Mouse (Mus musculus): ENCODE measurements around the gene Pcdh15. TPM values are rescaled to one million over a fixed set of nuclear protein-coding genes. Genes with fewer than 3 reads are reported as not detected.

Gene Pcdh15
- polyA plus RNA-seq, 1 experiment from 2014 or later, result 0.68 TPM

GRCm38 (mm10) chr10:74116817-74117216 lies 1017.7 kb downstream of the Pcdh15 start:
- no peak overlapping the region for H3K4me2 ChIP-seq (replicated peaks; ENCODE audit: low read depth)
- no peak overlapping the region for H3K27ac ChIP-seq (replicated peaks)
- H3K27me3 ChIP-seq (ENCODE audit: control insufficient read depth, insufficient read depth, low read length), result no peaks in the 10 kb centered on the region
- TF ChIP-seq CTCF (IDR thresholded peaks at IDR 0.05; ENCODE audit: low read depth) (no peak), EP300 (optimal IDR thresholded peaks at IDR 0.05) (no peak)
- no peaks in the 10 kb centered on the region for H3K4me1 ChIP-seq (replicated peaks; ENCODE audit: control insufficient read depth, insufficient read depth)
- ATAC-seq (ENCODE audit: low FRiP score, low TSS enrichment) (no peak), DNase-seq (ENCODE audit: low spot score) (no peak)
- no peak overlapping the region for H3K4me3 ChIP-seq (ENCODE audit: low read depth, low read length)
- no peaks in the 10 kb centered on the region for H3K9me3 ChIP-seq (ENCODE audit: control insufficient read depth, low read length)
- WGBS, result 36% methylated on average over 1 of the region's 1 CpGs
- H3K9ac ChIP-seq (ENCODE audit: low read length), result no peak overlapping the region
- no peaks in the 10 kb centered on the region for H3K36me3 ChIP-seq (ENCODE audit: control insufficient read depth, insufficient read depth, low read length)

- H3K4me1 ChIP-seq (replicated peaks; ENCODE audit: control insufficient read depth, insufficient read depth), result no peaks in the 10 kb centered on the region
- H3K27ac ChIP-seq (replicated peaks), result no peak overlapping the region
- DNase-seq (ENCODE audit: low spot score), result no peak
- no peak overlapping the region for H3K4me2 ChIP-seq (replicated peaks; ENCODE audit: low read depth)
- no peak overlapping the region for H3K4me3 ChIP-seq (ENCODE audit: low read depth, low read length)
- 81% methylated on average over 4 of the region's 4 CpGs for WGBS
- H3K9me3 ChIP-seq (ENCODE audit: control insufficient read depth, low read length), result no peaks in the 10 kb centered on the region
- no peaks in the 10 kb centered on the region for H3K27me3 ChIP-seq (ENCODE audit: control insufficient read depth, insufficient read depth, low read length)
- no peak for TF ChIP-seq EP300 (optimal IDR thresholded peaks at IDR 0.05)
- no peaks in the 10 kb centered on the region for H3K36me3 ChIP-seq (ENCODE audit: control insufficient read depth, insufficient read depth, low read length)
- ATAC-seq (ENCODE audit: low FRiP score, low TSS enrichment), result no peak
- H3K9ac ChIP-seq (ENCODE audit: low read length), result no peak overlapping the region
Observed at GRCm38 (mm10) chr10:74123421-74123820, 1024.3 kb downstream of the Pcdh15 start.

GRCm38 (mm10) chr10:74129192-74129591 lies 1030.0 kb downstream of the Pcdh15 start:
- ATAC-seq (ENCODE audit: low FRiP score, low TSS enrichment) (no peak), DNase-seq (ENCODE audit: low spot score) (no peak)
- Histone ChIP-seq H3K27me3 (ENCODE audit: control insufficient read depth, insufficient read depth, low read length) (no peaks in the 10 kb centered on the region), H3K27ac (replicated peaks) (no peak overlapping the region), H3K9ac (ENCODE audit: low read length) (no peak overlapping the region), H3K4me1 (replicated peaks; ENCODE audit: control insufficient read depth, insufficient read depth) (no peaks in the 10 kb centered on the region), H3K4me2 (replicated peaks; ENCODE audit: low read depth) (no peak overlapping the region), H3K9me3 (ENCODE audit: control insufficient read depth, low read length) (no peaks in the 10 kb centered on the region), H3K36me3 (ENCODE audit: control insufficient read depth, insufficient read depth, low read length) (no peaks in the 10 kb centered on the region), H3K4me3 (ENCODE audit: low read depth, low read length) (no peak overlapping the region)
- WGBS, result 83% methylated on average over 3 of the region's 3 CpGs
- TF ChIP-seq CTCF (IDR thresholded peaks at IDR 0.05; ENCODE audit: low read depth) (no peak), EP300 (optimal IDR thresholded peaks at IDR 0.05) (no peak)

GRCm38 (mm10) chr10:74129665-74130064 lies 1030.5 kb downstream of the Pcdh15 start:
- no peak overlapping the region for H3K27ac ChIP-seq (replicated peaks)
- ATAC-seq (ENCODE audit: low FRiP score, low TSS enrichment) (no peak), DNase-seq (ENCODE audit: low spot score) (no peak)
- no peaks in the 10 kb centered on the region for H3K36me3 ChIP-seq (ENCODE audit: control insufficient read depth, insufficient read depth, low read length)
- no peak overlapping the region for H3K4me3 ChIP-seq (ENCODE audit: low read depth, low read length)
- H3K9ac ChIP-seq (ENCODE audit: low read length), result no peak overlapping the region
- no peak overlapping the region for H3K4me2 ChIP-seq (replicated peaks; ENCODE audit: low read depth)
- TF ChIP-seq EP300 (optimal IDR thresholded peaks at IDR 0.05), result no peak
- no peak for TF ChIP-seq CTCF (IDR thresholded peaks at IDR 0.05; ENCODE audit: low read depth)
- H3K4me1 ChIP-seq (replicated peaks; ENCODE audit: control insufficient read depth, insufficient read depth), result no peaks in the 10 kb centered on the region
- no peaks in the 10 kb centered on the region for H3K9me3 ChIP-seq (ENCODE audit: control insufficient read depth, low read length)
- no peaks in the 10 kb centered on the region for H3K27me3 ChIP-seq (ENCODE audit: control insufficient read depth, insufficient read depth, low read length)

- Histone ChIP-seq H3K36me3 (ENCODE audit: control insufficient read depth, insufficient read depth, low read length) (no peaks in the 10 kb centered on the region), H3K9me3 (ENCODE audit: control insufficient read depth, low read length) (no peaks in the 10 kb centered on the region), H3K4me3 (ENCODE audit: low read depth, low read length) (no peak overlapping the region), H3K9ac (ENCODE audit: low read length) (no peak overlapping the region), H3K27ac (replicated peaks) (no peak overlapping the region), H3K4me1 (replicated peaks; ENCODE audit: control insufficient read depth, insufficient read depth) (no peaks in the 10 kb centered on the region), H3K27me3 (ENCODE audit: control insufficient read depth, insufficient read depth, low read length) (no peaks in the 10 kb centered on the region), H3K4me2 (replicated peaks; ENCODE audit: low read depth) (no peak overlapping the region)
- DNase-seq (ENCODE audit: low spot score) (no peak), ATAC-seq (ENCODE audit: low FRiP score, low TSS enrichment) (no peak)
- no peak for TF ChIP-seq EP300 (optimal IDR thresholded peaks at IDR 0.05)
- 81% methylated on average over 3 of the region's 3 CpGs for WGBS
Observed at GRCm38 (mm10) chr10:74130805-74131204, 1031.7 kb downstream of the Pcdh15 start.

- no peaks in the 10 kb centered on the region for H3K9me3 ChIP-seq (ENCODE audit: control insufficient read depth, low read length)
- H3K4me1 ChIP-seq (replicated peaks; ENCODE audit: control insufficient read depth, insufficient read depth), result no peaks in the 10 kb centered on the region
- no peak overlapping the region for H3K4me2 ChIP-seq (replicated peaks; ENCODE audit: low read depth)
- no peak for DNase-seq (ENCODE audit: low spot score)
- no peak for ATAC-seq (ENCODE audit: low FRiP score, low TSS enrichment)
- no peaks in the 10 kb centered on the region for H3K36me3 ChIP-seq (ENCODE audit: control insufficient read depth, insufficient read depth, low read length)
- TF ChIP-seq CTCF (IDR thresholded peaks at IDR 0.05; ENCODE audit: low read depth) (no peak), EP300 (optimal IDR thresholded peaks at IDR 0.05) (no peak)
- no peak overlapping the region for H3K4me3 ChIP-seq (ENCODE audit: low read depth, low read length)
- no peak overlapping the region for H3K9ac ChIP-seq (ENCODE audit: low read length)
- H3K27ac ChIP-seq (replicated peaks), result no peak overlapping the region
- H3K27me3 ChIP-seq (ENCODE audit: control insufficient read depth, insufficient read depth, low read length), result no peaks in the 10 kb centered on the region
Observed at GRCm38 (mm10) chr10:74147966-74148365, 1048.8 kb downstream of the Pcdh15 start.
